Mouse (Mus musculus) telencephalon, adult 2 months (tissue): Measurements from ENCODE around the gene Pml.

Experiments used
- DNase-seq: peaks from one replicate; pipeline ENCODE4 v3.0.0-alpha.2; 2011; ENCODE audit warnings: low read depth, low spot score

Gene Pml

GRCm38 (mm10) chr9:58202676-58203453 is 46.7 kb downstream of the Pml start:
- peak; percentile 82 for DNase-seq

GRCm38 (mm10) chr9:58201861-58202549 is 47.6 kb downstream of the Pml start:
- DNase-seq: no peak

- no peak for DNase-seq
Measured at GRCm38 (mm10) chr9:58201091-58201842, 48.3 kb downstream of the Pml start.

- DNase-seq: no peak
Measured at GRCm38 (mm10) chr9:58200270-58201090, 49.1 kb downstream of the Pml start.

GRCm38 (mm10) chr9:58199381-58200269 is 50.0 kb downstream of the Pml start:
- no peak for DNase-seq

GRCm38 (mm10) chr9:58198801-58199371 is 50.7 kb downstream of the Pml start:
- no peak for DNase-seq

GRCm38 (mm10) chr9:58197781-58198701 is 51.5 kb downstream of the Pml start:
- no peak for DNase-seq

GRCm38 (mm10) chr9:58196610-58197567 is 52.7 kb downstream of the Pml start:
- no peak for DNase-seq

- no peak for DNase-seq
Measured at GRCm38 (mm10) chr9:58196141-58196540, 53.4 kb downstream of the Pml start.

- no peak for DNase-seq
Measured at GRCm38 (mm10) chr9:58195671-58196070, 53.9 kb downstream of the Pml start.

- DNase-seq: no peak
Measured at GRCm38 (mm10) chr9:58194222-58194621, 55.4 kb downstream of the Pml start.

- DNase-seq: no peak
Measured at GRCm38 (mm10) chr9:58184456-58184855, 65.1 kb downstream of the Pml start.

- no peak for DNase-seq
Measured at GRCm38 (mm10) chr9:58179390-58179789, 70.2 kb downstream of the Pml start.

GRCm38 (mm10) chr9:58177165-58177564 is 72.4 kb downstream of the Pml start:
- no peak for DNase-seq

GRCm38 (mm10) chr9:58175745-58176487 is 73.7 kb downstream of the Pml start:
- DNase-seq: peak; percentile 91

- no peak for DNase-seq
Measured at GRCm38 (mm10) chr9:58174818-58175251, 74.8 kb downstream of the Pml start.

GRCm38 (mm10) chr9:58172863-58173262 is 76.7 kb downstream of the Pml start:
- DNase-seq: no peak
